Mouse (Mus musculus): Measurements from ENCODE around the gene Olfr355. TPM values are rescaled to one million over a fixed set of nuclear protein-coding genes. Genes with fewer than 3 reads are reported as not detected.

The Olfr355 gene
- total RNA-seq (2017), result not detected in 3 replicates

- ATAC-seq (replicated peaks; ENCODE audit: insufficient number of reproducible peaks, low FRiP score, low TSS enrichment, poor library complexity, severe bottlenecking), result no peak
Measured at GRCm38 (mm10) chr2:36928797-36929196, at the start of gene Olfr355. Gene Olfr355 (minus strand): TSS chr2:36928897.

GRCm38 (mm10) chr2:36936821-36937220 is 8.1 kb upstream of the Olfr355 start, which contains the start of gene Olfr356:
Gene Olfr356 (plus strand): TSS chr2:36937121.
- ATAC-seq (replicated peaks; ENCODE audit: insufficient number of reproducible peaks, low FRiP score, low TSS enrichment, poor library complexity, severe bottlenecking), result no peak

- no peak for ATAC-seq (replicated peaks; ENCODE audit: insufficient number of reproducible peaks, low FRiP score, low TSS enrichment, poor library complexity, severe bottlenecking)
Measured at GRCm38 (mm10) chr2:36905380-36905779, 23.3 kb downstream of the Olfr355 start, which contains the start of gene Olfr354. Gene Olfr354 (plus strand): TSS chr2:36905680.

GRCm38 (mm10) chr2:36897114-36897513 is 31.6 kb downstream of the Olfr355 start:
- ATAC-seq (replicated peaks; ENCODE audit: insufficient number of reproducible peaks, low FRiP score, low TSS enrichment, poor library complexity, severe bottlenecking), result no peak

- no peak for ATAC-seq (replicated peaks; ENCODE audit: insufficient number of reproducible peaks, low FRiP score, low TSS enrichment, poor library complexity, severe bottlenecking)
Measured at GRCm38 (mm10) chr2:36892836-36893235, 35.9 kb downstream of the Olfr355 start, which contains the start of gene Olfr353. Gene Olfr353 (minus strand): TSS chr2:36892936.

Other genes starting within 250 kb of the Olfr355 start
- not detected in 3 replicates for gene Olfr346, start 243.1 kb downstream of the Olfr355 start, total RNA-seq (2017)
- gene Olfr347, start 197.0 kb downstream of the Olfr355 start, total RNA-seq (2017), result not detected in 3 replicates
- not detected in 3 replicates for gene Olfr348, start 144.6 kb downstream of the Olfr355 start, total RNA-seq (2017)
- gene Olfr50, start 138.4 kb downstream of the Olfr355 start, total RNA-seq (2017), result not detected in 3 replicates
- gene Olfr3, start 111.9 kb downstream of the Olfr355 start, total RNA-seq (2017), result 1.7 TPM in 1 of 3 replicates, not detected in the others
- gene Olfr350, start 82.6 kb downstream of the Olfr355 start, total RNA-seq (2017), result not detected in 3 replicates
- gene Olfr351, start 66.2 kb downstream of the Olfr355 start, total RNA-seq (2017), result not detected in 3 replicates
- not detected in 3 replicates for gene Olfr352, start 60.4 kb downstream of the Olfr355 start, total RNA-seq (2017)
- gene Olfr353, start 36.0 kb downstream of the Olfr355 start, total RNA-seq (2017), result not detected in 3 replicates
- not detected in 3 replicates for gene Olfr354, start 23.2 kb downstream of the Olfr355 start, total RNA-seq (2017)
- gene Olfr356, start 8.2 kb upstream of the Olfr355 start, total RNA-seq (2017), result not detected in 3 replicates
- gene Olfr357, start 64.9 kb upstream of the Olfr355 start, total RNA-seq (2017), result not detected in 3 replicates
- gene Olfr358, start 80.4 kb upstream of the Olfr355 start, total RNA-seq (2017), result not detected in 3 replicates
- not detected in 3 replicates for gene Olfr360, start 136.8 kb upstream of the Olfr355 start, total RNA-seq (2017)
- gene Olfr361, start 160.4 kb upstream of the Olfr355 start, total RNA-seq (2017), result not detected in 3 replicates
- gene Olfr362, start 189.0 kb upstream of the Olfr355 start, total RNA-seq (2017), result not detected in 3 replicates
- not detected in 3 replicates for gene Olfr364-ps1, start 210.4 kb upstream of the Olfr355 start, total RNA-seq (2017)

Data from monocyte, adult 5-6 weeks (primary cell).